Mouse (Mus musculus) liver, postnatal 0 days (tissue): Measurements from ENCODE around the gene Vasn. TPM values are rescaled to one million over a fixed set of nuclear protein-coding genes. Genes with fewer than 3 reads are reported as not detected.

ENCODE experiments used
- ATAC-seq: fragments of 200-750 bp; cut with Nextera tagmentation; 2 replicates; pipeline ENCODE4 v1.8.0; 2017; ENCODE audit warnings: mild to moderate bottlenecking, moderate library complexity
- DNase-seq: peaks from one replicate; pipeline ENCODE4 v3.0.0-alpha.2; 2016
- H3K27ac ChIP-seq: fragments of 300-500 bp; sonication (generic); 2 replicates; pipeline ENCODE4 v1.5.1; 2014; ENCODE audit warnings: antibody characterized with exemption, moderate library complexity, mild to moderate bottlenecking, low read depth
- H3K27me3 ChIP-seq: fragments of 300-500 bp; sonication (generic); 2 replicates; pipeline ENCODE4 v1.6.1; 2014; ENCODE audit warnings: low read length, control low read depth, mixed read lengths; ENCODE audit not compliant: insufficient read depth
- H3K36me3 ChIP-seq: fragments of 300-500 bp; sonication (generic); replicated peaks from 2 replicates; pipeline ENCODE4 v1.6.1; 2014; ENCODE audit warnings: mild to moderate bottlenecking, control low read depth, low read length, moderate library complexity, mixed read lengths; ENCODE audit not compliant: insufficient read depth
- H3K4me1 ChIP-seq: fragments of 300-500 bp; sonication (generic); 2 replicates; pipeline ENCODE4 v1.6.1; 2014; ENCODE audit warnings: antibody characterized with exemption, mild to moderate bottlenecking, control low read depth; ENCODE audit not compliant: insufficient read depth
- H3K4me2 ChIP-seq: fragments of 300-500 bp; sonication (generic); 2 replicates; pipeline ENCODE4 v1.6.1; 2014; ENCODE audit warnings: low read depth, mild to moderate bottlenecking, low read length, moderate library complexity, mixed read lengths
- H3K4me3 ChIP-seq: fragments of 300-500 bp; sonication (generic); 2 replicates; pipeline ENCODE4 v1.5.1; 2014; ENCODE audit warnings: low read depth, low read length
- H3K9ac ChIP-seq: fragments of 300-500 bp; sonication (generic); replicated peaks from 2 replicates; pipeline ENCODE4 v1.6.1; 2014; ENCODE audit warnings: mild to moderate bottlenecking, moderate library complexity
- H3K9me3 ChIP-seq: fragments of 300-500 bp; sonication (generic); 2 replicates; pipeline ENCODE4 v1.6.1; 2016; ENCODE audit warnings: mild to moderate bottlenecking, control low read depth, low read length, mixed read lengths
- CTCF ChIP-seq: sonication (generic); IDR thresholded peaks from 2 replicates; pipeline ENCODE4 v1.5.1; 2016; ENCODE audit warnings: antibody characterized with exemption, low read depth
- EP300 ChIP-seq: IDR thresholded peaks from 2 replicates; pipeline ENCODE4 v1.6.1; 2016; ENCODE audit warnings: antibody characterized with exemption, low read depth, mild to moderate bottlenecking
- WGBS: fragments of 180-500 bp; shearing (Covaris S2); extraction: QIAGEN DNeasy Blood & Tissue Kit; methylation state at CpG from one replicate; pipeline ENCODE4 v1.1.7; 2014; ENCODE audit not compliant: insufficient replicate concordance; 5-methylcytosine and 5-hydroxymethylcytosine counted together
- polyA plus RNA-seq: library from polyadenylated mRNA; unstranded; fragments of >200 nt; fragmentation: Nextera tagmentation; extraction: Ambion mirVana; gene quantifications from 2 replicates; pipeline ENCODE4 v1.2.1, GENCODE M21; 2015

Gene Vasn
- polyA plus RNA-seq, 1 experiment from 2014 or later, result 1.9 TPM

GRCm38 (mm10) chr16:4640267-4641005 lies 695 bp downstream of the Vasn start:
- Histone ChIP-seq H3K4me2 (peak overlapping the region; percentile 92), H3K4me1 (peaks cover 42% of the 10 kb centered on the region), H3K27ac (peak overlapping the region; percentile 89), H3K36me3 (peaks cover 16% of the 10 kb centered on the region), H3K27me3 (no peaks in the 10 kb centered on the region), H3K4me3 (peak overlapping the region; percentile 65), H3K9me3 (no peaks in the 10 kb centered on the region), H3K9ac (peak overlapping the region; percentile 76)
- ATAC-seq (peak; percentile 84), DNase-seq (peak; percentile 61)
- WGBS, result 9% methylated on average over 17 of the region's 17 CpGs
- TF ChIP-seq CTCF (no peak), EP300 (no peak)

GRCm38 (mm10) chr16:4641119-4641838 lies 1.5 kb downstream of the Vasn start:
- Histone ChIP-seq H3K27ac (peak overlapping the region; percentile 89), H3K27me3 (no peaks in the 10 kb centered on the region), H3K36me3 (peaks cover 16% of the 10 kb centered on the region), H3K4me2 (peak overlapping the region; percentile 92), H3K9ac (peak overlapping the region; percentile 35), H3K4me1 (peaks cover 42% of the 10 kb centered on the region), H3K4me3 (peak overlapping the region; percentile 65; the same call in 1 of the 2 replicates), H3K9me3 (no peaks in the 10 kb centered on the region)
- TF ChIP-seq EP300 (no peak), CTCF (no peak)
- WGBS, result 53% methylated on average over 3 of the region's 3 CpGs
- DNase-seq (peak; percentile 52), ATAC-seq (peak; percentile 6; the same call in 1 of the 2 replicates)

GRCm38 (mm10) chr16:4642190-4642589 lies 2.4 kb downstream of the Vasn start:
- no peak for DNase-seq
- H3K9ac ChIP-seq, result no peak overlapping the region; the same call in 1 of the 2 replicates
- H3K27me3 ChIP-seq, result no peaks in the 10 kb centered on the region
- H3K36me3 ChIP-seq, result peaks cover 18% of the 10 kb centered on the region
- no peak overlapping the region for H3K4me3 ChIP-seq
- TF ChIP-seq CTCF (no peak), EP300 (no peak)
- 66% methylated on average over 13 of the region's 13 CpGs for WGBS
- no peak; the same call in 1 of the 2 replicates for ATAC-seq
- H3K4me1 ChIP-seq, result peaks cover 42% of the 10 kb centered on the region
- no peaks in the 10 kb centered on the region for H3K9me3 ChIP-seq
- no peak overlapping the region for H3K4me2 ChIP-seq
- peak overlapping the region; percentile 89 for H3K27ac ChIP-seq

- ATAC-seq, result no peak
- H3K9ac ChIP-seq, result peak overlapping the region; percentile 21; the same call in 1 of the 2 replicates
- H3K9me3 ChIP-seq, result no peaks in the 10 kb centered on the region
- TF ChIP-seq EP300 (no peak), CTCF (no peak)
- no peak for DNase-seq
- WGBS, result 84% methylated on average over 6 of the region's 6 CpGs
- H3K4me3 ChIP-seq, result no peak overlapping the region
- peaks cover 42% of the 10 kb centered on the region for H3K4me1 ChIP-seq
- H3K36me3 ChIP-seq, result peaks cover 18% of the 10 kb centered on the region
- no peak overlapping the region for H3K4me2 ChIP-seq
- H3K27ac ChIP-seq, result 0 out of 2 replicates have a peak overlapping the region, but pooled peaks have one; percentile 89
- no peaks in the 10 kb centered on the region for H3K27me3 ChIP-seq
Measured at GRCm38 (mm10) chr16:4642937-4643336, 3.2 kb downstream of the Vasn start.

- DNase-seq, result peak; percentile 50
- Histone ChIP-seq H3K9me3 (no peaks in the 10 kb centered on the region), H3K4me1 (peaks cover 42% of the 10 kb centered on the region), H3K27me3 (no peaks in the 10 kb centered on the region), H3K9ac (peak overlapping the region; percentile 26), H3K4me3 (no peak overlapping the region), H3K27ac (no peak overlapping the region), H3K4me2 (no peak overlapping the region), H3K36me3 (peaks cover 23% of the 10 kb centered on the region)
- 79% methylated on average over 11 of the region's 11 CpGs for WGBS
- no peak for ATAC-seq
- TF ChIP-seq CTCF (no peak), EP300 (no peak)
Measured at GRCm38 (mm10) chr16:4643670-4644419, 4.1 kb downstream of the Vasn start.
